Mouse (Mus musculus): ENCODE results near the gene Adam8. TPM values are rescaled to one million over a fixed set of nuclear protein-coding genes. Genes with fewer than 3 reads are reported as not detected.
A peak's percentile ranks its signal among the peaks of the same experiment; 100 is the strongest.

The Adam8 gene
- total RNA-seq, 2 experiments from 2014 or later, result 0.69 to 4.6 TPM

DNA sequence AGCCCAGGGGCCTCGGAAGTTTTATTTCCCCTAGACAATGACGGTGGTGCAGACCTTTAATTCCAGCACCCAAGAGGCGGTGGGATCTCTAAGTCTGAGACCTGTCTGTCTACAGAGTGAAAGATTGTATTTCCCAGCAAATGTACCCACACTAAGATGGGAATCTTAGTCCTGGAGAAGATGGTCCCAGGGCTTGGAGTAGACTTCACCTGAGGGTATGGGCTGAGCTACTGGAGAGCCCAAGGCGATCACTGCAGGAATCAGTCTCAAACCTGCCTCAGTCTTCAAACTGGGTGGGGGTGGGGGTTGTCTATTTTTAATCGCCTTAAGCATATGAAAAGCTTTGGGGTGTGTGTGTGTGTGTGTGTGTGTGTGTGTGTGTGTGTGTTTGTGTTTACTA is 46.3 kb downstream of the Adam8 start:
- no peak for DNase-seq

DNA sequence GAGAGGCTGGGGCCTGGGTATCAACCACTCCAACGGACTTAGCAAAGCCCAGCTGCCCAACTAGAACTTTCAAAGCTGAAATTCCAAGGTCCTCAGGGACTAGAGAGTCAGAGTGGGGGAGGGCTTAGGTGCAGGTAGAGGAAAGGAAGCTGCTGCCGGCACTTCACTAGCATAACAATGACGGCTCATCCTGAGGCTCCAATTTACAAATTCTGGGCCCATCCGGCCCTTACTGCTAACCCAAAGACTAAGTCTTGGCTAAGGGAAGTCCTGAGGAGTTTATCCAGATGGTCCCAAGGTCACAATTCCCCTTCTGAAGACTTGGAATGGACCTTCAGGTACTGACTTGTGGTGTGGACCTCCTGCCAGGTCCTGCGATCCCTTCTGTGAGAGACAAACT is 46.8 kb downstream of the Adam8 start:
- no peak for DNase-seq

DNA sequence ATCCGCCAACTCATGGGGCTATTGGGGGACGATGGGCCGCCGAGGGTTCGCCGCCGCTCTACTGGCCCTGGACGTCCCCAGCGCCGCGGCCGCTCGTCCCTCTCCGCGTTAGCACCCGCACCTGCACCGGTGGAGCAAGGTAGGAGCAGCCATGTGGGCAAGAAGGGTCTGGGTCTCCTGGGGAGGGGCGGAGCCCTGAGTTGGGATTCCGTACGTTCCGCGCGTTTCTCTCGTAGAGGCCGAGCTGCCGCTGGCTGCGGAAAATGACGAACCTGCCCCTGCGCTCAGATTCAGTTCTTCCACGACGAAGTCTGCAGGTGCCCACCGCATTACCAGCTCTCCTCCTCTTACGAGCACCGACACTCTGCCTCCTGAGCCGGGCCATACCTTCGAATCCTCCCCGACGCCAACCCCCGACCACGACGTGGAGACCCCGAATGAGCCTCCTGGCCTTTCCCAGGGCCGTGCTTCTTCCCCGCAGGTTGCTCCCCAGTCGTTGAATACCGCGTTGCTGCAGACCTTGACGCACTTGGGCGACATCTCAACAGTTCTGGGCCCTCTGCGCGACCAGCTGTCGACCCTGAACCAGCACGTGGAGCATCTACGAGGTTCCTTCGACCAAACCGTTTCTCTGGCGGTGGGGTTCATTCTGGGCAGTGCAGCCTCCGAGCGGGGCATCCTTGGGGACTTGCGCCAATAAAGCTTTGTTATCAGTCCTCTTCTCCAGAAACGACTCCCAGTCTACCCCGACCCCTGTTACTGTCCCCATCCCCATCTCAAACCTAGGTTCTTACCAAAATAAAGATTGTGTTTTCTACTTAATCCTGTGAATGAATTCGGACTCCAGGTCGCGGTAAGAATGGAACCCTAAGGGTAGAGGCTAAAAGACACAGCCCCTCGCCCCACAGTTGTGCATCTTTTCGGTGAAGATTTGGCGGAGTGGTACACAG is 47.8 kb downstream of the Adam8 start:
- DNase-seq, result peak in 1 of 2 experiments; percentile 12

DNA sequence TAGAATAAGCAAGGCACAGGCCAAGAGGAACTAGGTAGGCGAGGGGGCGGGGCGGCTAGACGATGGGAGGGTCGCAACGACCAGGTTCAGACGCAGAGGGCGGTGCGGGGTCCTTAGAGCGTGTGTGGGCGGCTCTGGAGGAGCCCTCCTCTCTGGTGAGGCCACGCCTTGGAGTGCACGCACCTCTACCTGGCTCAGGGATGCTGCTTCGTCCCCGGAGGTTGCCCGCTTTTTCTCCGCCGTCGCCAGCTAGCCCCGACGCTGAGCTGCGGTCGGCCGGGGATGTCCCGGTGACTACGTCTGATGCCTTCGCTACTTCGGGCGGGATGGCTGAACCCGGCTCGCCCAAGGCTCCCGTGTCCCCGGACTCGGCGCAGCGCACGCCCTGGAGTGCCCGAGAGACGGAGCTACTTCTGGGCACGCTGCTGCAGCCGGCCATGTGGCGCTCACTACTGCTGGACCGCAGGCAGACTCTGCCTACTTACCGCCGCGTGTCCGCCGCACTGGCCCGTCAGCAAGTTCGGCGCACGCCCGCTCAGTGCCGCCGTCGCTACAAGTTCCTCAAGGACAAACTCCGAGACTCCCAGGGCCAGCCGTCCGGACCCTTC is 48.6 kb downstream of the Adam8 start, which contains the start of gene Utf1:
TSS of gene Utf1 (plus strand) at position 116 of the 608 bp plus-strand sequence.
- DNase-seq, result peak; percentile 66 to 70

DNA sequence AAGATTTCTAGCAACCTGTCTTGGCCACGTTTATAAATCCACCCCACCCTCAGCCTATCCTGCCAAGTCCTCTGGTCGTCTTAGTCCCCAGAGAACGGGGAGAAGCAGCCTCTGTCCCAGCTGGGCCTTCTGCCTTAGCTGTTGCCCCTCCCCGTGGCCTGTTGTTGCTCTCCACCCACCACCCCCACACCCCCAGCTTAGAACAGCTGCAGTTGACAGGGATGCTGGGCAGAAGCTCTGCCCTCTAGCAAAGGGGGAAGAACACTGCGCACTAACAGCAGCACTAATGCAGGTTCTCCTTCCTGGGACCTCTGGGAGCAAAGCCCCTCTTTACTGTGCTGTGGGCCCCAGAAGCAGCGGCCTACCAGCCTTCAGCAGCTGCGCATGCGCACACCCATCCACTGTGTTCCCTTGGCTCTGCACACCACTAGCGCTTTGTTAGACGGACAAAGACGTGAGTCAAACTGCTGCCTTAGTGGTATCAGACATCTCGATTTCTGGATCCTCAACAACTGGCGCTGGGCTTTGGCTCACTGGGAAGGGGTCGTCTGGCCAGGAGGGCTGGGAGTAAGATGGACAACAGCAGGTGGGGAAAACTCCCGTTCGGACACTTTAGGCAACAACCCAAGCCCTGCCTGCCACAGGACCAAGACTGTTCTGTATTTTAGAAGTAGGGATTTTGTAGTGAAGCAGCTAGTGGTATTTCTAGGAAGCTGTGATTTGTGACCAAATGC is 51.7 kb downstream of the Adam8 start:
- no peak for DNase-seq

DNA sequence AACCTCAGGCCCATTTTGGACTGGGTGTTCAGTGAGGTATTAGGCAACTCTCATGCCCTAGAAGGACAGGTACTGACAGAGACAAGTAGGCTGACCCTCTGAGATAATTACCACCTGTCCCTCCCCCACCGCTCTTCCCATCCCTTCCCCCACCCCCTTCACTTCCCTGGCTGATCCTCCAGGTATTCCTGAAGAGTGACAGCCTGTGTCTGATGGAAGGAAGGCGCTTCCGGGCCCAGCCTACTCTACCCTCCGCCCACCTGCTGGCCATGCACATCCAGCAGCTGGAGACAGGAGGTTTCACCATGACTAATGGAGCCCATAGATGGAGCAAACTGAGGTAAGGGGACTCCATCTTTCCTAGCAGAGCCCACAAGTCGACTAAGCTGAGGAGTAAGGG is 54.6 kb downstream of the Adam8 start:
- DNase-seq, result no peak

DNA sequence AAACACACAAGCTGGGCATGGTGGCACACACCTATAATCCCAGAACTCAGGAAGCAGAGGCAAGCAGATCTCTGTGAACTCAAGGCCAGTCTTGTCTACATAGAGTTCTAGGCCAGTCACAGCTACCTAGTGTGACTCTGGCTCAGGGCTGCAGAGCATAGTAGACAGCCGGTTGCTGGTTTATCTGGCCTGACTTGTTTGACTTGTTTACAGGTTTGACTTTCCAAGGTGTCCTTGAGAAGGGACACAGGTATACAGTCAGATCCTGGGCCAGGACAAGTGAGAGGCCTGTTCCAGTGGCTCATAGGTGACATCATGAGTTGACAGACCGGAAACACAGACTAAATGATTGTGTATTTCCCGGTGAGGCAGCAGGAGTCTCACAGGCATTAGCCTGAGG is 55.2 kb downstream of the Adam8 start:
- no peak for DNase-seq

DNA sequence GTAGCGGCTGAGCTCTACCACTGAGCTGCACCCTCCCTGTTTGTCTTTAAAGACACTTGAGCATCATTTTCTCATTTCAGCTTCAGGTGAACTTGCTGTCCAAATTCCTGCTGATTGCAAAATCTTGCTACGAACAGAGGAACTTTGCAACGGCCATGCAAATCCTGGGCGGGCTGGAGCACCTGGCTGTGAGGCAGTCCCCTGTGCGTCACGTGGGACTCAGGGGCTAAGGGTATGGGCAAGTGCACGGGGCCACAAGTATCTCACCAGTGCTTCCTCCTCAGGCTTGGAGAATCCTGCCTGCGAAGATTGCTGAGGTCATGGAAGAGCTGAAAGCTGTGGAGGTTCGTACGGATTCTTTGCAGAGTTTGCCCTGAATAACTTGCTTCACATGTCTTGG is 55.7 kb downstream of the Adam8 start:
- no peak for DNase-seq

DNA sequence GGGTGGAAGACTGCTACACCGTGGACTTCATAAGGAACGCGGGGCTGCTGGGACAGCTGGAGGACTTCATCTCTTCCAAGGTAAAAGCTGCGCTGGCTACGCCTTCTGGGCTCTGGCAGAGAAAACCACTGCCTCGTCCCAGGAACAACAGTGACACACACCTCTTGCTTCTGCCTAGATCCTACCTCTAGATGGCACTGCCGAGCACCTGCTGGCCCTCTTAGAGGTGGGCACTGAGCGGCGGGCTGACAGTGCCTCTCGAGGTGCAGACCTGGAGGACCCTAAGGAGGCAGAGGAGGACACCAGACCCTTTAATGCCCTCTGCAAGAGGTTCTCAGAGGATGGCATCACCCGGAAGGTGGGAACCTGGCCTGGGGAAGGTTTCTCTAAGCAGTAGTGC is 61.6 kb downstream of the Adam8 start:
- DNase-seq, result peak; percentile 59 to 70

Small RNAs within 50 kb of the gene (microRNA-seq; reads per million reads assigned to microRNA genes)
- gene Mir202 (24.1 reads per million, percentile 36 among the genes with 10 or more reads in this experiment), gene Mir7062 (not detected), gene mmu-mir-7686 (not detected)

Other genes starting within 250 kb of the Adam8 start
- gene Adgra1, start 158.4 kb downstream of the Adam8 start, total RNA-seq (2021), result 1 to 10 TPM; 2.2 to 3.9 TPM
- gene Kndc1, start 97.9 kb downstream of the Adam8 start, total RNA-seq (2021), result under 1 TPM; 0.50 to 0.56 TPM
- not detected for gene Utf1, start 48.8 kb downstream of the Adam8 start, total RNA-seq (2021)
- not detected for gene 6430531B16Rik, start 13.8 kb downstream of the Adam8 start, total RNA-seq (2021)
- 10 to 100 TPM; 19.2 to 22.8 TPM for gene Zfp511, start 43.8 kb upstream of the Adam8 start, total RNA-seq (2021)
- 10 to 100 TPM; 24.4 to 26.0 TPM for gene Tubgcp2, start 44.1 kb upstream of the Adam8 start, total RNA-seq (2021)
- not detected for gene Msx3, start 56.5 kb upstream of the Adam8 start, total RNA-seq (2021)
- 1 to 10 TPM; 4.6 to 6.1 TPM for gene Caly, start 90.0 kb upstream of the Adam8 start, total RNA-seq (2021)
- gene Prap1, start 100.8 kb upstream of the Adam8 start, total RNA-seq (2021), result not detected
- gene Fuom, start 109.9 kb upstream of the Adam8 start, total RNA-seq (2021), result 10 to 100 TPM; 45.3 to 68.5 TPM
- 10 to 100 TPM; 13.0 to 26.1 TPM for gene Paox, start 123.2 kb upstream of the Adam8 start, total RNA-seq (2021)
- 100 to 1,000 TPM; 356 to 530 TPM for gene Echs1, start 123.9 kb upstream of the Adam8 start, total RNA-seq (2021)
- gene Mtg1, start 145.0 kb upstream of the Adam8 start, total RNA-seq (2021), result 10 to 100 TPM; 24.4 to 34.5 TPM
- under 1 TPM; 0.33 to 0.56 TPM for gene Sprn, start 162.3 kb upstream of the Adam8 start, total RNA-seq (2021)
- not detected for gene Olfr522, start 172.2 kb upstream of the Adam8 start, total RNA-seq (2021)
- gene Olfr523, start 180.7 kb upstream of the Adam8 start, total RNA-seq (2021), result not detected
- not detected for gene Olfr524, start 213.4 kb upstream of the Adam8 start, total RNA-seq (2021)
- gene Cd163l1, start 225.7 kb upstream of the Adam8 start, total RNA-seq (2021), result not detected

Data from adrenal gland, postnatal 36 days (tissue).